Mouse (Mus musculus) lung, postnatal 14 days (tissue): Measurements from ENCODE around the gene Lin7a.

Source experiments
- DNase-seq: peaks from one replicate; pipeline ENCODE4 v3.0.0; 2021

Gene Lin7a

DNA sequence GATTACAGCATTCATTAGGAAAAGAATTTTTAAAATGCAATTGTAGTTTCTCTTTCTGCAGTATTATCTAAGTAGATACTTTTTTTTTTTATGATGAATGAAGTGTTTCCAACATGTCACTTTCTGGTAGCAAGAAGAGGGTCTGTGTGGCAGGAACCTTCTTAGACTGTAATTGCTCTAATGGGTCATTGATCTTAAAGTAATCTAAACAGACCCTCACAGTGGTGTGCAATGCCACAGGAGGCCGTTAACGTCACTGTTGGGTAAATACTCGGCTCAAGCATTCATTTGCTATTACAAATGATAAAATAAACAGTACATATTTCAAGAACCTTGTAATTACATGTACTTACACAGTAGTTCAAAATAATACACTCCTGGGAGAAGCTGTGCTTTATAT is 72.7 kb downstream of the Lin7a start:
- no peak for DNase-seq

DNA sequence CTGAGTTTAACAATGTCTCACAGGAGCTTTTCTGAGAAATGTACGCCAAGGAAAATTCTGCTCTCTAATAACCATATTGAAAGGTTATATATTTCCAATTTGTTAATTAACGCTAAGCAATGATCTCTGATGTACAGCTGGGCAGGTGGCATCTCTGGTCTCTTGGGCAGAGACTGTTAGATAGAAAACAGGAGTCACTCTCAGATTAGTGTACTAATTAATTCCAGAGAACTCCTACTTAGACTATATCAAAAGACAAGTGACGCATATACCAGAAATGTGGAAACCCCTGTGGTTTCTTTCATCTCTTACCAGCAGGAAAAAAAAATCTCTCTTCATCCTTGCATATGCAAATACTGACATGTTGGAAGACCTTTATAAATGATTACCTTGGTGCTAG is 76.4 kb downstream of the Lin7a start:
- no peak for DNase-seq

DNA sequence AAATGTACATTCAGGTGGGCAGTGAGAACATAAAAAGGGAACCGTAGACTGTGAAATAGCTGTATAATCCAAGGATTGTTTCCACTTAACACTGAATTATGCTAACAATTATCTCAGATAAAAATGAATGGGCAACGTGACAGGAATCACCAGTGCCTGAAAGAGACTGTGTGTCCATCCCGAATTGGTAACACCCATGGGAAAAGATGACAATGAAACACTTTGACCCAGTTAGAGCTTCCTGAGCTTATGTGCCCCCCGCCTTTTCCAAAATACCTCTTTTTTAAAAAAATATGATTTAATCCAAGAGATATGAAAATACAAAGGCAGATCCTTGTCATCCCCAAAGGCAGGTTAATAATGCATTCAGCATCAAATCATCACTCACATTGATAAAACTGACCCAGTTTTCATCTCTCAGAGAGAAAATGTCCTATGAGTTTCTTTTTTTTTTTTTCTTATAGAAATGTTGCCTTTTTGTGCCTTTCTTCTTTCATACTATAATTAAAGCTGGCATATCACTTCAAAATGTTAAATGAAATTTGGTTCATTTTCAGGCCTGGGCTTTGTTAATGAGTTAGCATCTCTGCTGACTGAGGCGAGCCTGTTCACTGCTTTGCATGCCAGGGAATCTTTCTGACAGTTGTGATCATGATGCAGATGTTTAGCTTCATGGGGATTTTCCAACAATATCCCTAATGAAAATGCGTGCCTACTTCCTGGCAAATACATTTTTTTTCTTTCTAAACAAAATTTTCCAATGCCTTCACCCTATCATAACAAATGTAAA is 80.4 kb downstream of the Lin7a start:
- DNase-seq: no peak

DNA sequence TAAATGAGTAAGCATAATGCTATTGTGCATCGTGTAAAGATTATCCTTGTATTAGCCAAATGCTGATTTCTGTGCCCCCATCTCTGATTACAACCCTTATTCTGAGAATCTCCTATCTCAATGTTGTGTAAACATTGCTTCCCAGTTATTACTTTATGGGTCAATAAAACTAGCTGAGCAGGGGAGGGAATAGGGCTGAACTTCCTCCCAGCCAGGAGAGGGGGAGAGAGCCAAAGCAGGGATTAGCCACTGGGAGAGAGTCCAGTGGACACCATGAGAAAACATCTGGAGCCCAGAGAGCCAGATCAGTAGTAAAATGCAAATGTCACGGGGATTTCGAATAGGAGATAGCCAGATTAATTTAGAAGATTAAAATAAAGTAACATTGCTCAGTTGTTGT is 82.0 kb downstream of the Lin7a start:
- no peak for DNase-seq

DNA sequence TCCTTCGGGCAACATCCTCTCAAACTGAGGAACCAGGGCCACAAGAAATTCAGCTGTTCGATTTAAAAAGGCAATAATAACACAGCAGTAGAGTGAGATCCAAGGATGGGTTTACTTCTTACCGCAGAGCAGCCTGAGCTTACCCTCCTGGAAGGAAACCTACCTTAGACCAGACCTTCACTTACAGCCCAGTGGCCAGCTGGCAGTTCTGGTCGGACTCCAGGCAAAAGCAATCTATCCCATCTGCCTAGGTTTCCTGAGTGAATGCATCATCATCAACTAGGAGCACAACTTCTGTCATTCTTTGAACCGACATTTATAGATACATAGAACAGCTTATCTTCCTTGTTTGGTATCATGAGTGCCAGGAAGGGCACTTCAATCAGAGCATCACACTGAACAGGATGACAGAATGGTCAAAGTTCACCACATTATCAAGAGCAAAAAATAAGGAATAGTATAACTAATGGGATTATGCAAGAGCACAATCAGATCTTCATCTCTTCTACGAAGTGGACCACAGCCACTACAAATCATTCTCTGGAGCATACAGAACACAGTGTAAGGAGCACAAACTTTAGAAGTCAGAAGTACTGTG is 87.1 kb downstream of the Lin7a start:
- DNase-seq: no peak

DNA sequence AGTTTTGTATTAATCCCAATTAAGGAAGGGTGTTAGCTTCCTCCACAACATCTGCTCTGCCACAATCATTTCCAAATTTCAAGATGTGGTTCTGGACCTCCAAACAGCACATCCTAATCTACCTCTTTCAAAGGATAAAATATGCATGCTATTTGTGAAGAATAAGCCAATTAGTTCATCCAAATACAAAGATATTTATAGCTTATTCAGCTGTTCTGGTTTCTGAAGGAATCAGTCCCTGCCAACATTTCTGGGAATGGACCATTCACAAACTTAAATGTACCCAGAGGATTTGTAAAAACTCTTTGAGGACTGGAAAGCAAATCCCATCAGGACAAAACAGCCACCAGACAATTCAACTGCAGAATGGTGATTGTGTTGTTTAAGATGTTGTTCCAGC is 87.8 kb downstream of the Lin7a start:
- no peak for DNase-seq

DNA sequence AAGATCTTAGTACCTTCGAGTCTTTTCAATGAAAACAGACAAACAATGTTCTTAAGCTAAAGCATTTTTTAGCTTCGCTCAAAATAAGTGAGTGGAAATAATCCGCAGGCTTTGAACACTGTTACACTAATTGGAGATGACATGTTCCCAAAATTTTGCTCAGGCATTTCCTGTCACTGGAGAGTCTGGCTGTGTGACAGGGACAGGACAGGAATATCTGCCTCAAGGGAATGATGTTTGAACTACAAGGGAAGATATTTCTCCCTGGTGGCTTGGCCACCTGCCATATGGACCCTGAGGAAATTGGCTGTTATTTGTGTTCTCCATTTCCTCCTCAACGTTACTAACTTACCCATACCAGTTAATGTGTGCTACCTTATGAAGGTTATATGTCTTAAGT is 90.1 kb downstream of the Lin7a start:
- DNase-seq: no peak

DNA sequence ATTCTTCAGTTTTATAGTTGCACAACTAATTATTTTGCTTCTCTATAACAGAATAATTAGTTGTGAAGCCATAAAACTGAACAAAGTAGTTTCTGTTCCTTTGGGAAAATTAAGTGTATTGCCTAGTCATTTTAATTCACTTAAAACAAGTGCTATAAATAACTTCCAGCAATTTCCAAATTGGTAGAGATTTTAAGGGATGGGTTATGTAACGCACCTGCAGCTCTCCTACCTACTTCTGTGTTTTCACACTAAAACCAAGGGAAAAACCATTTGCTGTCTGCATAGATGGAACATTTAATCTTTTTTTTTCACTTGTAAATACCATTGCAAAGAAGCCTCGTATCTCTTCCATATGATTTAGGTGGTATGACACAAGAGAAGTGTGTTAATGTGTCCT is 90.5 kb downstream of the Lin7a start:
- DNase-seq: no peak

DNA sequence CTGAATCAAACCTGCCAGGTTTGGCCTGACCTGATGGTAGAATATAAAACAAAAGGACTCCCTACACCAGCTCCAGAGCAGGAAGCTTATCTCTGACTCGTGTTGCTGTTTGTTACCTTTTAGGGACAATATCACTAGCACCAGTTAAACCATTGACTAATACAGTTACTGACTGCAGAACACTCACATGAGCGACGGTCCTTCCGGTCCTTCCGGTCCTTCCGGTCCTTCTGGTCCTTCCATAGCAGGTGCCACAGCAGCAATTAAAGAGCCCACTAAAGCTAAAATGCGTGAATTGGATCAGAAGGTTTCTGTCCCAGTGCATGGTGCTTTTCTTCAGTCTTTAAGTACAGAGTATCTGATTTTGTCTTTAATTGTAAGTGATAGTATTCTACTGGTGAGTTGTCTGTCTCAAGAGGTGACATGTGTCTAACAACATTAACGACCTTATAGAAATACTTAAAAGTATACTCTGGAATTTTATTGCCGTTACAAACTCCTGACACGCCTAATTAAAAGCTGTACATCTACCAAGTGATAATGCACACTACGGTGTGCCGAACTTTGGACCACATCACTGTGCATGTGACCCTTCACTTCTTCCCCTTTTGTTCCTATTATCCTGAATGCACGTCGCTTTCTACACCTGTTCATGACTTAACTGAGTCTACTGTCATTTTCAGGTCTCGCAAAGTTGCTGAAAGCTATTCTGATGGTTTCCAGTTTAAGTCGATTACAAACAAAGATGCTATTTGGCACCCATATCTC is 91.7 kb downstream of the Lin7a start:
- no peak for DNase-seq

DNA sequence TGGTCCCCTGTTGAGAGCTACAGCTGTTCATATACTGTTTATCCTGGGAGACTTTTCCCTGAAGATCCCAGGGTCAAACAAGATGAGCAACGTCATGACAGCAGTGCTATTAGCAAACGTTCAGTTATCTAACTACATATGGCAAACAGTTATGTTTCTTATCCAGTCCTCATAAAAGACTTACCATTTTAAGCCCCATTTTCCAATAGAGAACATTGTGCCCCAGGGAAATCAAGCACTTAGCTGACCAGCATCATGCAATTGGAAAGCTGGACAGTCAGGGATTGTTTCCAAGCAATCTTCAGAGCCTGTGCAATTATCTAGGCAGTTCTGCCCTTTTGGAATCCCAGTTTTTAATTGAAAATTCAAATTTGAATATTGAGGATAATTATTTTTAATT is 105.7 kb downstream of the Lin7a start:
- DNase-seq: no peak

DNA sequence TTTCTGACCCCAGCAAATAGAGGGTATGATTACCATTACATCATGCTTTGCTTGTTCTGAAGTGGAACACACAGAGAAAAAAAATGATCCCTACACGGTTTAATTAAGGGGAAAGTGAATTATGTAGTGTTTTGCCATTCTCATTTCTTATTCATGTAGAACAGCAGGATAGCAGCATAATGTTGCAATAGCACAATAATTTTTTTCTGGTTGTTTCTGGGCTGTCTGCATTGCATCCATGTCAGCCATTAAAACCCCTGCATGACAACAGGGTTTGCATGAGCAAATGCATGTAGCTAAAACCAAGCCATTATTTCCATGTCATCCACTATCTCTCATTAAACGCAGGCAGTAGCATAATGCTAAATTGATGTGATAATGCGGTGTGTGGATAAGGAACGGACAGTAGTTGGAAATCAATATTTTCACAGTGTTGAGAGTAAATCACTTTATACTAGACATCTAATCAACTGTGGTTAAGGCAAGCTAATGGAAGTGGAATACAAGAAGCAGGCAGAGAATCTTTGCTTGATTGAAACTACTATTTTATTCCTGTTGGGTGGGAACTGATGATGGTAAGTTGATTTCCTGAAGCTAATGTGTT is 109.8 kb downstream of the Lin7a start:
- DNase-seq: no peak

DNA sequence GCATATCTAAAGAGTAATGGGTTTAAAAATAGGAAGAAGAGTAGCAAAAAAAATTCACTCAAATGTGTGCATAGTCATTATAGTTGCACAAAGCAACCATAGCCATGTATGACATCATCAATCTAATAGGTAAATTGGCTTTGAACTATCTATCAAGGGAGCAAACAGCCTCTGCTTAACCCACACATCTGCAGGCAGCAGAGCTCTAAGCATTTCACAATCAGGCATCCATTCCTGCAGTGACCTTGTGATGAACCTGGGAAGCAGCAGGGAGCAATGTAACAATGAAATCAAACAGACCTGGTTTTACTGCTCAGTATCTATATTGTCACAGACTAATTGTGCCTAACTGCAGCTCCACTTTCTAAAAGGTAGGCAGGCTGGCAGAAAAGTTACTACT is 112.3 kb downstream of the Lin7a start:
- DNase-seq: no peak

DNA sequence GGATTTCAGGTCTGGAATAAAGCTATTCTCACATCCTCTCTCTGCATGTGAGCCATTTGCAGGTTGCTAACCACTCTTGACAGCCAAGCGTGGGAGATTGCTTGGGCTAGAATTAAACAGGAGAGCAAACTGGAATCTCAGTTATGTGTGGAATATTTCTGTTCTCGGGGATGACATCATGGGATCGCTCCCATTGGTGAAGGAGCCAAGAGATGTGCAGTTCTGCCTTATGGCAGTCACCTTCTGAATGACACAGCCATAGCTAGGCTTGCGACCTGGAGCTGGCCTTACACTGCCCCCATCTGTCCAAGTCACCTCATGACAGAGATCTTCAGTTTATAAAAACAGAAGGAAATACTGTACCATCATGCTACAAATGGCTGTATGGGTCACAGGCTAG is 118.0 kb downstream of the Lin7a start:
- DNase-seq: peak; percentile 46

DNA sequence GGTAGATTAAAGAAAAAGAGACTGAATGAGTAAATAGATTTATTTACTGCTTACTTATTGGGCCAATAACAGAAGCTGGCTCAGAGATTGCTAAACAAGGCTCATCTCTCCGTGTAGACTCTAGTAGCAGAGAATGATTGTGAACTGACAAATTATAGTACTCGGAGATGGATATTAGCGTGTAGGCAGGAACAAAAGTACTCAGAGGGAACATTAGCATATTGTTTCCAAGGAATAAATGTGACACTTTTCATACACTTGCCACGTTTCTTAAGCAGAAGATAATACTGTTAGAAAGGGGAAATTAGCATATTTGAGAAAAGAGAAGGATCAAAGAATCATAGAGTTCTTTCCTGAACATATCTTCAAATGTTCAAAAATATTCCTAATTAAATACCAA is 133.9 kb downstream of the Lin7a start:
- DNase-seq: no peak

DNA sequence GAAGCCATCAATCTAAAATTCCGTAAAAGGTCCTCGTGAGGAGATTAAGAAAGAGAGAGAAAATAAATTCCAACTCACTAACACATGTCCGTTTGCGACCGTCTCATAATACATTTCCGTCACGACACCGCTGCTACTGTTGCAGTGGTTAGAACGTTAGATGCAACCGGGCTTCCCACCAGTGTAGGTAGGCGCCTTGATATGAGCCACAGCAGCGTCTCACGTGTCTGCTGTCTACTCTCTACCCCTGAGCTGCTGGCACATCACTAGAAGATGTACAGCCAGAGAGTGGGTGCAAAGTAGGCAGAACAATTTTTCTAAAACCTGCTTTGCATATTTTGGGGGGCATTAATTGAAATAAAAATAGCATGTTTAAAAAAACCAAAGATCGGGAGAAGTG is 146.8 kb downstream of the Lin7a start:
- DNase-seq: no peak

DNA sequence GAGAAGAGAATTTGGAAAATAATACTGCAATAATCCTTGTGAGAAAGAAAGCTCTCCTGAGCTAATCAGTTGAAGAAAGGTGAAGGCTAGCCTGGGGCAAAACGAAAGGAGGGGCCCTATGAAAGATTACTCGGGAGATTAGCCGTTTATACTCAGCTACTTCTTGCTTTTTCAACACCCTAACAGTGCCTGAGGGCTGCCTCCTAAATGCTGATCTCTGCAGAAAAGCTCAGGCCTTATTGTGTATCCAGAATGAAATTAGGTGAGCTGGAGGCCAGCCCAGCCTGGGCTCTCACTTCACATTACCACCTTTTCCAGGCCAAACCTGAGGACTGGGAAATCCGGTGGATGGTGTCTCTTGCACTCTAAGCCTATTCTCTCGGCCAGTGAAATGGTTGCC is 165.5 kb downstream of the Lin7a start:
- DNase-seq: no peak

DNA sequence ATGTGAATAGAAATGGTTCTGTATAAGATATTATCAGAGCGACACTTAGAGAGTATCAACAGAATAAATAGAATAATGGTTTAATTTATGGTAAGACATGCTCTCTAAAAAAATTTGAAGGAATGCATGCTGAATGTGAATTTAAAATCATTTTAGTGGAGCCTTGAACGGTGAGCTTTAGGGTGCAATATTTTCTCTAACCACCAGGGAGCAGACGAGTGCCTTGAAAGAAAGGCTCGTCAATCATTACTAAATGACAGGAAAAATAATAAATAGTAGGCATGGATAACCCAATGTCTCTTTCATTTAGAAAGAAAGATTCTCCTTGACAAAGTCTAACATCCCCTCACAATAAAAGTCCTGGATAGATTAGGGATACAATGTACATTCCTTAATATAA is 171.3 kb downstream of the Lin7a start:
- DNase-seq: peak; percentile 52

DNA sequence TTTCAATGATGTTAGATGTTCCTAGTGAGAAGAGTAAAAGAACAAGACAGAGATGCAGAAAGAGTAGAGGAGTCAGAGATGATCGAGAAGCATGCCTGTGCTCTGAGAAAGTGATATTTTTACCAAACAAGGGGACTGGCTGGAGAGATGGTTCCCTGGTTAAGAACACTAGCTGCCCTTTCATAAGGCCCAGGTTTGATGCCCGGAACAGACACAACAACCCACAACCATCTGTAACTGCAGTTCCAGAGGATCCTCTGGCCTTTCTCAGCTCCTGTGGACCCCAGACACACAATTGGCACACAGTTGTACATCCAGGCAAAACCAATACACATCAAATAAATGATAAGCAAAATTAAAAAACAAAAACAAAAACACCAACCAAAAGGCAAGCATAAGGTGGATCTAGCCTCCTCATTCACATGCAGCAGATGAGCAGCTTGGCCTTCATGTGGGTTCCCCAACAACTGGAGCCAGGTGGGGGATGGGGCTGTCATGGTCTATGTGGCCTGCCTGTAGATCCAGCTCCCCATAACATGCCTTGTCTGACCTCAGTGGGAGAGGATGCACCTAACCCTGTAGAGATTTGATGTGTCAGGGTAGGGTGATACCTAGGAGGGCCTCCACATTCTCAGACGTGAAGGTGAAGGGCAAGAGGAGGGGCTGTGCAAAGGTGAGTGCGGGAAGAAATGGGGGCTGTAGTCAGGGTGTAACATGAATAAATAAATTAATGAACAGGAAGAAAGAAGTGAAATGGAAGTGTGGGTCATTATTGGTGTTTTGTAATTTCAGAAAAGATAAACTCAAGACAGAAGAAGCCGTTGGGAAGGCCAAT is 178.2 kb downstream of the Lin7a start:
- DNase-seq: no peak

DNA sequence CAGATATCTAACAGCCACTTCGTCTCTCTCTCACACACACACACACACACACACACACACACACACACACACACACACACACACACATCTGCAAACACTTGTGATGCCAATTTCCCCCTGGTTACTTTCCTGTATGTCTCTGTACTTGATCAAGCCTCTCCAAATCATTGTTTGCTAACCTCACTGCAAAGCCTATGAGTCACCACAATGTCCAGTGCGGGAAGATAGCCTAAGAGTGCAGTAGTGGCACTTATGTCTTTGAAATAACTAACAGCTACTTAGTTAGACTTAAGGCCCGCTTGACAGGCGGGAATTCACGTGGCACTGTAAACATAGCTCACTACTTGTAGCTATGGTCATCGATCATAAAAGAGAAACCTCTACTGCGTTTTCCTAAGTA is 196.3 kb downstream of the Lin7a start:
- no peak for DNase-seq
